Mouse (Mus musculus): ENCODE measurements around the gene Strap. TPM values are rescaled to one million over a fixed set of nuclear protein-coding genes. Genes with fewer than 3 reads are reported as not detected.

Gene Strap
- total and polyA plus RNA-seq, 2 experiments from 2014 or later = 60.1 to 96.5 TPM

DNA sequence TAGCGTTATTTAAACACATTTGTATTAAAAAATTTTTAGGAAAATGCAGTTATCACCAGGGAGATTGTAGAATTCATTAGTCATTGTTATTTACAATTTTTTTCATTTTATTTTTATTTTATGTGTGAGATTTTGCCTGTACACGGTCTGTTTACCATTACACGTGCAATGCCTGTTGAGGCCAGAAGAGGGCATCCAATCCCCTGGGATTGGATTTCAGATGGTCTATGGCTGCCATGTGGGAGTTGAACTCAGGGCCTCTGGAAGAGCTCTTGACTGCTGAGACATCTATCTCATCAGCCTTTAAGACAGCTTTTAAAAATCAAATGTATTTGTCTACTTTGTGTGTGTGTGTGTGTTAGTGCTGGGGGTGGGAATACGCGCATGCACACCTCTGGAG, 21.4 kb downstream of the Strap start:
- TF ChIP-seq CTCF (IDR thresholded peaks at IDR 0.05; ENCODE audit: low read depth) (peak; percentile 64), EP300 (IDR thresholded peaks at IDR 0.05; ENCODE audit: low read depth) (no peak)
- no peaks in the 10 kb centered on the region for H3K9me3 ChIP-seq (replicated peaks; ENCODE audit: control insufficient read depth, low read length)
- H3K4me3 ChIP-seq (ENCODE audit: low read depth, low read length) = no peak overlapping the region
- no peak overlapping the region for H3K4me2 ChIP-seq (ENCODE audit: low read depth, low read length)
- no peaks in the 10 kb centered on the region for H3K4me1 ChIP-seq (ENCODE audit: control insufficient read depth, insufficient read depth)
- peaks cover 6% of the 10 kb centered on the region for H3K36me3 ChIP-seq (replicated peaks; ENCODE audit: control insufficient read depth, insufficient read depth, low read length)
- ATAC-seq (ENCODE audit: insufficient read depth, low read depth) (no peak), DNase-seq (ENCODE audit: low spot score) (no peak)
- no peak overlapping the region for H3K9ac ChIP-seq (replicated peaks; ENCODE audit: low read depth, low read length)
- H3K27me3 ChIP-seq (ENCODE audit: control insufficient read depth, insufficient read depth, low read length) = no peaks in the 10 kb centered on the region
- H3K27ac ChIP-seq (ENCODE audit: low read depth) = no peak overlapping the region
- WGBS = 63% methylated on average over 5 of the region's 5 CpGs

DNA sequence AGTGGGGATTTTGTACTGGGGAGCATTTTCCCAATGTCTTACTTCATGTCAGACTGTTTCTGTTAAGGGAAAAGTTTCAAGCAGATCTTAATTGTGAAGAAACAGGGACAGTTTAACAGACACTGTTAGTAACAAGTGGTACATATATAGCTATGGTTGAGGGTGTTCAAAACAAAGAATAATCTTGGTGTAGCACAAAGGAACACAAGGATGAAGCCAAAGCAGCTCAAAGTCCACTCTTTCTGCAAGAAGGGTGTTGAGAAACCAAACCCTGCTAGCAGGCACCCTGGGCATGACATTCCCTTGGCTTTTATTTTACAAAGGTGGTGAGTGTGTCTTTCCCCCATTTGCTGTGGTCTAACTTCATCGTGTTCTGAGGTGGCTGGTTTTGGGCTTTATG, 23.0 kb downstream of the Strap start:
- Histone ChIP-seq H3K4me2 (ENCODE audit: low read depth, low read length) (no peak overlapping the region), H3K9me3 (replicated peaks; ENCODE audit: control insufficient read depth, low read length) (no peaks in the 10 kb centered on the region), H3K27ac (ENCODE audit: low read depth) (no peak overlapping the region), H3K4me3 (ENCODE audit: low read depth, low read length) (no peak overlapping the region), H3K9ac (replicated peaks; ENCODE audit: low read depth, low read length) (no peak overlapping the region), H3K36me3 (replicated peaks; ENCODE audit: control insufficient read depth, insufficient read depth, low read length) (no peaks in the 10 kb centered on the region), H3K27me3 (ENCODE audit: control insufficient read depth, insufficient read depth, low read length) (no peaks in the 10 kb centered on the region), H3K4me1 (ENCODE audit: control insufficient read depth, insufficient read depth) (no peaks in the 10 kb centered on the region)
- no peak for DNase-seq (ENCODE audit: low spot score)
- WGBS = 96% methylated on average over 1 of the region's 1 CpGs
- no peak for ATAC-seq (ENCODE audit: insufficient read depth, low read depth)
- TF ChIP-seq EP300 (IDR thresholded peaks at IDR 0.05; ENCODE audit: low read depth) (no peak), CTCF (IDR thresholded peaks at IDR 0.05; ENCODE audit: low read depth) (no peak)

DNA sequence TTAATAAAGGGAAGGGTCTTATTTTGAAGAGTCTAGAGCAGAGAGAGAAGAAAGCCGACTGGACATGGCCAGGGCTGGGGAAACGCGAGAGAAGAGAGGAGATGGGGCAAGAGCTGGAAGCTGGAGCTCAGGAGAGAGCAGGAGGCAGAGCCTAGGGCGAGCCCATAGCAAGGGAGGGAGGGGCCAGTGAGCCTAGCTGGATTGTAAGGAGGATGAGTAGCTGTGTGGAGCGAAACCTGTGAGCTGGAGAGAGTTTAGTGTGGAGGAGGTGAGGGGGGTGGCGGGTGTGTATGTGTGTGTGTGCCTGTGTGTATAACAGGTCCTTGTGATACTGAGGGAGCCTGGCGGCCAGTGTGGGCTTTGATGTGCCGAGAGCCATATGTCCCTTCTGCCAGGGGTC, 24.8 kb downstream of the Strap start:
- no peaks in the 10 kb centered on the region for H3K27me3 ChIP-seq (ENCODE audit: control insufficient read depth, insufficient read depth, low read length)
- H3K36me3 ChIP-seq (replicated peaks; ENCODE audit: control insufficient read depth, insufficient read depth, low read length) = no peaks in the 10 kb centered on the region
- no peaks in the 10 kb centered on the region for H3K4me1 ChIP-seq (ENCODE audit: control insufficient read depth, insufficient read depth)
- WGBS = 54% methylated on average over 8 of the region's 8 CpGs
- DNase-seq (ENCODE audit: low spot score) (no peak), ATAC-seq (ENCODE audit: insufficient read depth, low read depth) (peak; percentile 27; the same call in 1 of the 2 replicates)
- H3K9me3 ChIP-seq (replicated peaks; ENCODE audit: control insufficient read depth, low read length) = no peaks in the 10 kb centered on the region
- no peak overlapping the region for H3K4me2 ChIP-seq (ENCODE audit: low read depth, low read length)
- TF ChIP-seq EP300 (IDR thresholded peaks at IDR 0.05; ENCODE audit: low read depth) = no peak
- no peak for TF ChIP-seq CTCF (IDR thresholded peaks at IDR 0.05; ENCODE audit: low read depth)
- no peak overlapping the region for H3K27ac ChIP-seq (ENCODE audit: low read depth)
- H3K4me3 ChIP-seq (ENCODE audit: low read depth, low read length) = no peak overlapping the region
- no peak overlapping the region for H3K9ac ChIP-seq (replicated peaks; ENCODE audit: low read depth, low read length)

DNA sequence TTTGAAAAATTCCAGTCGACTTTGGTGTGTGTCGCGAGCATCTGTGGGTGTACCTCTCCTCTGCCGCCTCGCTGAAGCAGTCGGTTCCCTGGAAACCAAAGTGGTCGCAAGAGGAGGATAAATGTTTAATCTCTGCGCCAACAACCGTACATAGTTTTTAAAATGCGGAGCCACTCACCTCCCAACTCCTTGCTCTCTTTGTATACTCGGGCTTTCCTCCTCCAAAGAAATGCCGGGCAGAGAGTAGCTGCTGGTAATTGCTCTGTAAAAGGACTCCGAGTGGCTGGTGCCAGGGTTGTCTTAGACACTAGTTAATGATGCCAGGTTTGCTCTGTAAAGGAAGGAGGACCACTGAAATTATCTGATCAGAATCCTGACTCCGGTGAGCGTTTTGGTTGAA, 26.1 kb downstream of the Strap start:
- WGBS = 74% methylated on average over 15 of the region's 15 CpGs
- H3K4me1 ChIP-seq (ENCODE audit: control insufficient read depth, insufficient read depth) = no peaks in the 10 kb centered on the region
- no peak overlapping the region for H3K9ac ChIP-seq (replicated peaks; ENCODE audit: low read depth, low read length)
- H3K4me2 ChIP-seq (ENCODE audit: low read depth, low read length) = no peak overlapping the region
- H3K4me3 ChIP-seq (ENCODE audit: low read depth, low read length) = no peak overlapping the region
- no peaks in the 10 kb centered on the region for H3K27me3 ChIP-seq (ENCODE audit: control insufficient read depth, insufficient read depth, low read length)
- H3K9me3 ChIP-seq (replicated peaks; ENCODE audit: control insufficient read depth, low read length) = no peaks in the 10 kb centered on the region
- no peak for ATAC-seq (ENCODE audit: insufficient read depth, low read depth)
- H3K27ac ChIP-seq (ENCODE audit: low read depth) = no peak overlapping the region
- TF ChIP-seq EP300 (IDR thresholded peaks at IDR 0.05; ENCODE audit: low read depth) (no peak), CTCF (IDR thresholded peaks at IDR 0.05; ENCODE audit: low read depth) (no peak)
- H3K36me3 ChIP-seq (replicated peaks; ENCODE audit: control insufficient read depth, insufficient read depth, low read length) = no peaks in the 10 kb centered on the region
- no peak for DNase-seq (ENCODE audit: low spot score)

DNA sequence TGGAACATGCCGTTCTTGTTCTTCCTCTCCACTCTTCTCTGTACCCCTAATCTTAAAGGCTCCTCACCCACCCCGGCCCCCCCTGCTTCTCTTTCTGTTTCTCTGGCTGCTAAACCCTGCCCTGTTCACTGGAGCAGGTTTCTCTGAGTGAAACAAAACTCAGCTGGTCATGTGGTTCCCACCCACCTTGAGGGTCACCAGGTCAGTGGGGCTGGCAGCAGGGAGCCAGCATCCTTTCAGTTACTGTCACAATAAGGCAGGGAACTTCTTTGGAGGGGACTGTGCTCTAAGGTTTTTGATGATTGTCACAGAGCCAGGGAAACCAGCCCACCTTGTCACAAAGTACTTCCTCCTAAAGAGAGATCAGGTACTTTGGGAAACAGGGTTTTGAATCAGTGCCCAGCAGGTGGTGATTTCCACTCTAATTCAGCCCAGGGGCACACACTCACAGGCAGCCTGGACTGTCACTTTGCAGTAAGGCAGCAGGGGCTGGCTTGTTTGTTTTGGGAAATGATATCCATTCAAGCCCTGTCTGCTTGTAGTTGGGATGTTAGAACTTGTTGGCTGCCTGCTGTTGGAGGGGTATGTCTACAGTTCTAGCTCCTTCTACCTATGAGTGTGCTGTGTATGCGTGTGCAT, 29.8 kb downstream of the Strap start:
- Histone ChIP-seq H3K36me3 (replicated peaks; ENCODE audit: control insufficient read depth, insufficient read depth, low read length) (no peaks in the 10 kb centered on the region), H3K9ac (replicated peaks; ENCODE audit: low read depth, low read length) (no peak overlapping the region), H3K9me3 (replicated peaks; ENCODE audit: control insufficient read depth, low read length) (no peaks in the 10 kb centered on the region), H3K27me3 (ENCODE audit: control insufficient read depth, insufficient read depth, low read length) (no peaks in the 10 kb centered on the region), H3K4me1 (ENCODE audit: control insufficient read depth, insufficient read depth) (no peaks in the 10 kb centered on the region), H3K27ac (ENCODE audit: low read depth) (no peak overlapping the region), H3K4me2 (ENCODE audit: low read depth, low read length) (no peak overlapping the region), H3K4me3 (ENCODE audit: low read depth, low read length) (no peak overlapping the region)
- WGBS = 61% methylated on average over 3 of the region's 3 CpGs
- TF ChIP-seq EP300 (IDR thresholded peaks at IDR 0.05; ENCODE audit: low read depth) (no peak), CTCF (IDR thresholded peaks at IDR 0.05; ENCODE audit: low read depth) (no peak)
- no peak for DNase-seq (ENCODE audit: low spot score)
- ATAC-seq (ENCODE audit: insufficient read depth, low read depth) = no peak

DNA sequence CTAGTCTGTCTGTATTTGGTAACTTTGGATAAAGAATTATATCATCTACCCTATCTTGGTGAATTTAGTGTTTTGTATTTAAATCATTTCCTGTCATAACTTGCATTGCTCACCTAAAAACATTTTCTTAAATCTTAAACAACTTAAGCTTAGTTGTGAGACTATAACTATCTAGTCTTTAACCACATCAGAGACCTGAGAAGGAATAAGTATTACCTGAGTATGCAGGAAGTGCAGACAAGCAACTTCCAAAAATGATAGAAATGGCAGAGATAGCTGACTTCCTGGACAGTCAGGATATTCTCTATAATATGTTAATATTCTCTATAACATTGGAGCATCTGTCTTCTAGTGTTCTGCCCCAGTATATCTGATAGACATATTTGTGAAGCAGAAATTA, 31.3 kb downstream of the Strap start:
- ATAC-seq (ENCODE audit: insufficient read depth, low read depth) (no peak), DNase-seq (ENCODE audit: low spot score) (no peak)
- H3K9me3 ChIP-seq (replicated peaks; ENCODE audit: control insufficient read depth, low read length) = no peaks in the 10 kb centered on the region
- H3K4me3 ChIP-seq (ENCODE audit: low read depth, low read length) = no peak overlapping the region
- H3K9ac ChIP-seq (replicated peaks; ENCODE audit: low read depth, low read length) = no peak overlapping the region
- TF ChIP-seq CTCF (IDR thresholded peaks at IDR 0.05; ENCODE audit: low read depth) = no peak
- TF ChIP-seq EP300 (IDR thresholded peaks at IDR 0.05; ENCODE audit: low read depth) = no peak
- no peak overlapping the region for H3K4me2 ChIP-seq (ENCODE audit: low read depth, low read length)
- no peak overlapping the region for H3K27ac ChIP-seq (ENCODE audit: low read depth)
- H3K4me1 ChIP-seq (ENCODE audit: control insufficient read depth, insufficient read depth) = no peaks in the 10 kb centered on the region
- H3K36me3 ChIP-seq (replicated peaks; ENCODE audit: control insufficient read depth, insufficient read depth, low read length) = no peaks in the 10 kb centered on the region
- no peaks in the 10 kb centered on the region for H3K27me3 ChIP-seq (ENCODE audit: control insufficient read depth, insufficient read depth, low read length)
